Mouse (Mus musculus) right cerebral cortex, adult 2 months (tissue): Measurements from ENCODE around the gene Psenen.

Experiments
- DNase-seq, 2 experiments: peaks; one replicate each; pipeline ENCODE4 v3.0.0; 2021 to 2022; ENCODE audit warnings: low spot score in 2 of 2

Psenen gene

GRCm38 (mm10) chr7:30553810-30554584 lies 9.4 kb downstream of the Psenen start:
- DNase-seq, result no peak

GRCm38 (mm10) chr7:30553021-30553589 lies 10.3 kb downstream of the Psenen start:
- peak in 1 of 2 experiments; percentile 36 for DNase-seq

- peak; percentile 96 to 99 for DNase-seq
These were observed 11.1 kb downstream of the Psenen start, which contains the start of the genes Hspb6 and Proser3 for GRCm38 (mm10) chr7:30552102-30553020. Gene Hspb6, plus strand, starts transcription at chr7:30552178. Gene Proser3, minus strand, starts transcription at chr7:30552299.

GRCm38 (mm10) chr7:30551445-30552101 lies 11.9 kb downstream of the Psenen start:
- peak in 1 of 2 experiments; percentile 29 for DNase-seq

GRCm38 (mm10) chr7:30550603-30551002 lies 12.8 kb downstream of the Psenen start:
- DNase-seq, result no peak

GRCm38 (mm10) chr7:30549880-30550279 lies 13.5 kb downstream of the Psenen start:
- no peak for DNase-seq

GRCm38 (mm10) chr7:30544327-30544726 lies 19.1 kb downstream of the Psenen start:
- DNase-seq, result no peak

GRCm38 (mm10) chr7:30540572-30540971 lies 22.9 kb downstream of the Psenen start:
- DNase-seq, result no peak

GRCm38 (mm10) chr7:30534633-30535577 lies 28.5 kb downstream of the Psenen start, which contains the start of gene Arhgap33:
Gene Arhgap33, minus strand, starts transcription at chr7:30535060.
- peak; percentile 94 to 98 for DNase-seq

- peak in 1 of 2 experiments; percentile 58 for DNase-seq
These were observed 29.3 kb downstream of the Psenen start for GRCm38 (mm10) chr7:30533941-30534632.

GRCm38 (mm10) chr7:30532931-30533330 lies 30.5 kb downstream of the Psenen start:
- no peak for DNase-seq

GRCm38 (mm10) chr7:30531291-30531815 lies 32.1 kb downstream of the Psenen start:
- peak; percentile 78 to 85 for DNase-seq

GRCm38 (mm10) chr7:30526981-30527380 lies 36.4 kb downstream of the Psenen start:
- DNase-seq, result no peak

GRCm38 (mm10) chr7:30526399-30526798 lies 37.0 kb downstream of the Psenen start:
- DNase-seq, result no peak

- DNase-seq, result no peak
These were observed 37.5 kb downstream of the Psenen start for GRCm38 (mm10) chr7:30525954-30526353.

- DNase-seq, result no peak
These were observed 38.9 kb downstream of the Psenen start for GRCm38 (mm10) chr7:30524487-30524886.

GRCm38 (mm10) chr7:30522871-30523270 lies 40.6 kb downstream of the Psenen start:
- DNase-seq, result no peak

GRCm38 (mm10) chr7:30520856-30521255 lies 42.6 kb downstream of the Psenen start:
- DNase-seq, result no peak

- DNase-seq, result no peak
These were observed 43.0 kb downstream of the Psenen start for GRCm38 (mm10) chr7:30520396-30520795.
